Mouse (Mus musculus) liver, embryonic 12.5 days (tissue): ENCODE measurements around the gene Armc7. TPM values are rescaled to one million over a fixed set of nuclear protein-coding genes. Genes with fewer than 3 reads are reported as not detected.
A peak's percentile ranks its signal among the peaks of the same experiment; 100 is the strongest.

Source experiments
- ATAC-seq: fragments of 200-750 bp; cut with Nextera tagmentation; 2 replicates; pipeline ENCODE4 v1.8.0; 2017; ENCODE audit warnings: moderate number of reproducible peaks, mild to moderate bottlenecking, moderate library complexity
- H3K27ac ChIP-seq: fragments of 300-500 bp; sonication (generic); 2 replicates; pipeline ENCODE4 v1.5.1; 2016; ENCODE audit warnings: mild to moderate bottlenecking
- H3K27me3 ChIP-seq: fragments of 300-500 bp; sonication (generic); replicated peaks from 2 replicates; pipeline ENCODE4 v1.6.1; 2016; ENCODE audit warnings: mild to moderate bottlenecking, moderate library complexity
- H3K36me3 ChIP-seq: fragments of 300-500 bp; sonication (generic); 2 replicates; pipeline ENCODE4 v1.6.1; 2016; ENCODE audit warnings: mild to moderate bottlenecking, moderate library complexity
- H3K4me1 ChIP-seq: fragments of 300-500 bp; sonication (generic); 2 replicates; pipeline ENCODE4 v1.6.1; 2016
- H3K4me2 ChIP-seq: fragments of 300-500 bp; sonication (generic); 2 replicates; pipeline ENCODE4 v1.6.1; 2016; ENCODE audit warnings: mild to moderate bottlenecking, moderate library complexity
- H3K4me3 ChIP-seq: fragments of 300-500 bp; sonication (generic); 2 replicates; pipeline ENCODE4 v1.5.1; 2016; ENCODE audit warnings: mild to moderate bottlenecking, moderate library complexity
- H3K9ac ChIP-seq: fragments of 300-500 bp; sonication (generic); 2 replicates; pipeline ENCODE4 v1.6.1; 2016; ENCODE audit warnings: mild to moderate bottlenecking, moderate library complexity
- H3K9me3 ChIP-seq: fragments of 300-500 bp; sonication (generic); replicated peaks from 2 replicates; pipeline ENCODE4 v1.6.1; 2016; ENCODE audit warnings: mild to moderate bottlenecking, moderate library complexity
- WGBS: fragments of 180-500 bp; shearing (Covaris S2); methylation state at CpG from one replicate; pipeline ENCODE4 v1.1.7; 2016; ENCODE audit not compliant: insufficient replicate concordance; 5-methylcytosine and 5-hydroxymethylcytosine counted together
- polyA plus RNA-seq: library from polyadenylated mRNA; unstranded; fragments of >200 nt; fragmentation: Nextera tagmentation; extraction: Ambion mirVana; gene quantifications from 2 replicates; pipeline ENCODE4 v1.2.1, GENCODE M21; 2016

The Armc7 gene
- 4.0 and 4.2 TPM in 2 replicates for polyA plus RNA-seq

DNA sequence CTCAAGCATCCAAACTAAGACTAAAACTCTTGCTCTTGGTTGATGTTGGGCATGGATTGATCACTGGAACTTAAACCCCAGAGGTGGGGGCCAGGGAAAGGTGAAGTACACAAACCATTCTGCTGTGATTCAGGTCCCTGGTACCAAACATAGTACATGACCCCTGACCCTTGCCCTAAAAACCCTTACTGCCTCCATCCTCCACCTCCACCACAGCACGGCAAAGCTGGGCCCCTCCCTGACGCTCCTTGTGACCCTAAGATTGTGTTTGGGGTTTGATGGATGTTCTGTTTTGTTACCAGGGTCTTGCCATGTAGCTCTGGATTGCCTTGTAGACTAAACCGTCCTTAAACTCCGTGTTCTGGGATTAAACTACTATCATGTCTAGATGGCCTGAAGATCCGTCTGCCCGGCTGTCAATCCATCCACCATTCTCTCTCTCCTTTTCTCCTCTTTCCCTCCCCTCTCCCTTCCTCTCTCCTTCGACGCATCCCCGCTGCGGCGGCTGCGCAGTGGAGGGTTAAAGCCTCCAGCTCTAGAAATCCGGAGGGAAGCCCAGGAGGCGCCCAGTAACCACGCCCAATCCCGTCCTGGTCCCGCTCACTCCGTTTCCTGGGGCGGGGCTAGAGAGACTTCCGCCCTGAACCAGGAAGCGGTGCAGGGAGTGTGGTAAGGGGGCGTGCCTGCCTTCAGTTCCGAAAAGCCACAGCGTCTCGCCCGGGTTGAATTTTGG lies at the start of gene Armc7:
Gene Armc7, plus strand, starts transcription at position 643 of the 733 bp plus-strand sequence.
- Histone ChIP-seq H3K27me3 (no peaks in the 10 kb centered on the region), H3K9me3 (no peaks in the 10 kb centered on the region), H3K4me1 (peaks cover 42% of the 10 kb centered on the region), H3K4me2 (peak within 1 kb of the TSS; percentile 94), H3K4me3 (peak within 1 kb of the TSS; percentile 89), H3K9ac (peak within 1 kb of the TSS; percentile 82), H3K36me3 (peaks cover 4% of the 10 kb centered on the region), H3K27ac (peak within 1 kb of the TSS; percentile 84)
- WGBS = 3% methylated on average over 26 of the region's 26 CpGs
- peak; percentile 96 for ATAC-seq

DNA sequence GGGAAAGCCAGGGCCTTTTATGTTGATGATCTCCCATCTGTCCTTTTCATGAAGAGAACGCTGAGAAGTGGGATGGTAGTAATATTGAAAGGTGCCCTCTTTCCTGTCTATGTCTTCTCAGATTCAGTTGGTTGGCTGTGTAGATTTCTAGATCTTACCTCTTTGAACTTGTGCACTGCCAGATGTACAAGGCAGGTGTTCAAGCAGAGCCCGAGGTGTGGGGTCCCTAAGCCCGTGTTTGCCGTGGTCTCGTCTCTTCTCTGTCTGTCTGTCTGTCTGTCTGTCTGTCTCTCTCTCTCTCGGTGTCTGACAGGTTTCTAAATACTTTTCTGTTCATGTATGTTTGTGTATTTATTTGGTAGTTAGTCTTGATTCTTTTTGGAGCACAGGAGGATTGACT lies 49.8 kb upstream of the Armc7 start:
- WGBS = 74% methylated on average over 6 of the region's 6 CpGs
- no peak overlapping the region for H3K9ac ChIP-seq
- no peaks in the 10 kb centered on the region for H3K9me3 ChIP-seq
- ATAC-seq = no peak
- peaks cover 43% of the 10 kb centered on the region for H3K36me3 ChIP-seq
- no peak overlapping the region for H3K4me3 ChIP-seq
- no peaks in the 10 kb centered on the region for H3K27me3 ChIP-seq
- peaks cover 24% of the 10 kb centered on the region for H3K4me1 ChIP-seq
- H3K4me2 ChIP-seq = no peak overlapping the region
- H3K27ac ChIP-seq = no peak overlapping the region

GRCm38 (mm10) chr11:115427482-115428331 lies 47.8 kb upstream of the Armc7 start:
- H3K9ac ChIP-seq = peak overlapping the region; percentile 27; the same call in 1 of the 2 replicates

GRCm38 (mm10) chr11:115429307-115429706 lies 46.2 kb upstream of the Armc7 start:
- Histone ChIP-seq H3K4me2 (no peak overlapping the region), H3K9ac (no peak overlapping the region), H3K27ac (no peak overlapping the region), H3K27me3 (peaks cover 9% of the 10 kb centered on the region), H3K9me3 (no peaks in the 10 kb centered on the region), H3K36me3 (peaks cover 59% of the 10 kb centered on the region), H3K4me1 (peaks cover 10% of the 10 kb centered on the region; the same call in 1 of the 2 replicates), H3K4me3 (no peak overlapping the region)
- 79% methylated on average over 7 of the region's 7 CpGs for WGBS
- no peak for ATAC-seq

More at GRCm38 (mm10) chr11:115427482-115428331, 47.8 kb upstream of the Armc7 start:
- ATAC-seq = peak; percentile 42; the same call in 1 of the 2 replicates
- H3K27ac ChIP-seq = no peak overlapping the region
- no peaks in the 10 kb centered on the region for H3K27me3 ChIP-seq
- peaks cover 62% of the 10 kb centered on the region for H3K36me3 ChIP-seq
- no peaks in the 10 kb centered on the region for H3K9me3 ChIP-seq
- 39% methylated on average over 20 of the region's 20 CpGs for WGBS
- H3K4me3 ChIP-seq = no peak overlapping the region
- H3K4me2 ChIP-seq = peak overlapping the region; percentile 34; the same call in 1 of the 2 replicates
- H3K4me1 ChIP-seq = peaks cover 10% of the 10 kb centered on the region; the same call in 1 of the 2 replicates

- no peak overlapping the region for H3K4me3 ChIP-seq
- no peak overlapping the region for H3K4me2 ChIP-seq
- no peak overlapping the region for H3K9ac ChIP-seq
- 82% methylated on average over 6 of the region's 6 CpGs for WGBS
- ATAC-seq = no peak
- peaks cover 22% of the 10 kb centered on the region for H3K27me3 ChIP-seq
- peaks cover 13% of the 10 kb centered on the region for H3K4me1 ChIP-seq
- peaks cover 52% of the 10 kb centered on the region for H3K36me3 ChIP-seq
- H3K9me3 ChIP-seq = no peaks in the 10 kb centered on the region
- H3K27ac ChIP-seq = no peak overlapping the region
Observed at GRCm38 (mm10) chr11:115430561-115430960, 44.9 kb upstream of the Armc7 start.

DNA sequence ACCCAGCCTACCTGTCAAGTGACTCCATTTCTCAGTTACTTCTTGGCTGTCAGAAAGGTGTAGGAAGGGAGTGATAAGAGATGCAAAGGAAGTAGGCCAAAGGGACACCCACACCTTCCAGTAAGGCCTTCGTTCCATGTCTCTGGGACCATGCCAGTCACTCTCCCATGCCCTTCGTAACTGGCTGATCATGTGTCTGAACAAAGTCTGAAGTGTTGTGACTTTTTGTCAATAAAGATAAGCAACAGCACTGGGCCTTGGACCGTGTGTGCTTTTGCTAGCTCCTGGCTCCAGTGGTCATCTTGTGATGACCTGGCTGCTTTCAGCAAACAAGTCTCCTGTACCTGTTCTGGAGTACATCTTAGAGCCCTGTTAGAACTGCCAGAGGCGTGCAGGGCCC lies 42.7 kb upstream of the Armc7 start:
- no peak overlapping the region for H3K9ac ChIP-seq
- ATAC-seq = no peak
- 54% methylated on average over 4 of the region's 4 CpGs for WGBS
- H3K4me3 ChIP-seq = no peak overlapping the region
- H3K9me3 ChIP-seq = no peaks in the 10 kb centered on the region
- peaks cover 23% of the 10 kb centered on the region for H3K4me1 ChIP-seq
- H3K27ac ChIP-seq = no peak overlapping the region
- H3K27me3 ChIP-seq = peaks cover 44% of the 10 kb centered on the region
- no peak overlapping the region for H3K4me2 ChIP-seq
- H3K36me3 ChIP-seq = peaks cover 41% of the 10 kb centered on the region

- Histone ChIP-seq H3K27me3 (peaks cover 49% of the 10 kb centered on the region), H3K4me2 (no peak overlapping the region), H3K4me3 (no peak overlapping the region), H3K36me3 (peaks cover 41% of the 10 kb centered on the region), H3K27ac (no peak overlapping the region), H3K4me1 (peaks cover 22% of the 10 kb centered on the region), H3K9me3 (no peaks in the 10 kb centered on the region), H3K9ac (no peak overlapping the region)
- WGBS = 75% methylated on average over 6 of the region's 6 CpGs
- ATAC-seq = no peak
Observed at GRCm38 (mm10) chr11:115433342-115433741, 42.1 kb upstream of the Armc7 start.

DNA sequence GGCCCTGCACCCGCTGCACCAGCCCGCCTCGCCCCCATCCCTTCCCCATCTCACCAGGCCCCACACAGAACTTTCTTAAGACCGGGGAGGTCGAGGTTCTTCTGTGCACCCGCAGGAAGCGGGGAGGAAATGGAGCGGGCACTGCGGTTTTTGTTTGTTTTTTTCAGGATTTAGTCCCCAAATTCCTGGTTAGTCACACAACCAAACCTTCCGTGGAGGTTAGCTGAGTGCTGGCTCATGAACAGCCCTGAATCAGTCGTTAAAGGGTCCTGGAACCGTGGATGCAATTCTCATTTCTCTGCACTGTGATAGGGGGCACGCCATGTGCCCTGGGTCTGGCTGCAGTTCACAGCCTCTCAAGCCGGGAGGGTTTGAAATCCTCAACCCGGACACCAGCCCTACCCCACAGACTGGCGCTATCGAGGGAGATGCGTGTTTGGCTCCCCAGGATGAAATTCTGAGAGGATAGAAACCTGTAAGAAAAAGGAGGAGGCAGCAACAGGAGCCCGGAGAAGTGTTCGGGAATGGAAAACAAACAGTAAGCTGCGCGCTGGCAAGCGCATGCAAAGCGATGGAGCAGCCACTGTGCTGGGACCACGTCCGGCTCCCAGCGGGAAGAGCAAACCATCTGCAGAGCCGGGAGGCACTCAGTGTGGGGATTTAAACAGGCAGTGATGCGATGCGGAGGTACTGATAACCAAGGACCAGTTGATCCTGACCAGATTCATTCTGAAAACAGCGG lies 39.7 kb upstream of the Armc7 start:
- H3K27me3 ChIP-seq = peaks cover 61% of the 10 kb centered on the region
- peak overlapping the region; percentile 25 for H3K4me3 ChIP-seq
- peaks cover 22% of the 10 kb centered on the region for H3K4me1 ChIP-seq
- 5% methylated on average over 31 of the region's 31 CpGs for WGBS
- H3K36me3 ChIP-seq = peaks cover 18% of the 10 kb centered on the region
- H3K9ac ChIP-seq = peak overlapping the region; percentile 27; the same call in 1 of the 2 replicates
- H3K27ac ChIP-seq = no peak overlapping the region
- peak overlapping the region; percentile 50 for H3K4me2 ChIP-seq
- H3K9me3 ChIP-seq = peaks cover 4% of the 10 kb centered on the region; the same call in 1 of the 2 replicates
- no peak for ATAC-seq

- WGBS = 61% methylated on average over 5 of the region's 5 CpGs
Observed at GRCm38 (mm10) chr11:115437571-115438122, 37.8 kb upstream of the Armc7 start.

GRCm38 (mm10) chr11:115439326-115439725 lies 36.1 kb upstream of the Armc7 start:
- 81% methylated on average over 3 of the region's 3 CpGs for WGBS
- Histone ChIP-seq H3K9ac (no peak overlapping the region), H3K9me3 (peaks cover 4% of the 10 kb centered on the region; the same call in 1 of the 2 replicates), H3K4me2 (no peak overlapping the region), H3K27me3 (peaks cover 73% of the 10 kb centered on the region), H3K27ac (no peak overlapping the region), H3K4me1 (peaks cover 22% of the 10 kb centered on the region), H3K4me3 (no peak overlapping the region), H3K36me3 (no peaks in the 10 kb centered on the region)
- no peak for ATAC-seq

More at GRCm38 (mm10) chr11:115437571-115438122, 37.8 kb upstream of the Armc7 start:
- H3K36me3 ChIP-seq = no peaks in the 10 kb centered on the region
- no peak for ATAC-seq
- H3K27me3 ChIP-seq = peaks cover 78% of the 10 kb centered on the region
- no peak overlapping the region for H3K9ac ChIP-seq
- peaks cover 22% of the 10 kb centered on the region for H3K4me1 ChIP-seq
- H3K27ac ChIP-seq = no peak overlapping the region
- peaks cover 4% of the 10 kb centered on the region; the same call in 1 of the 2 replicates for H3K9me3 ChIP-seq
- H3K4me3 ChIP-seq = no peak overlapping the region
- H3K4me2 ChIP-seq = no peak overlapping the region

DNA sequence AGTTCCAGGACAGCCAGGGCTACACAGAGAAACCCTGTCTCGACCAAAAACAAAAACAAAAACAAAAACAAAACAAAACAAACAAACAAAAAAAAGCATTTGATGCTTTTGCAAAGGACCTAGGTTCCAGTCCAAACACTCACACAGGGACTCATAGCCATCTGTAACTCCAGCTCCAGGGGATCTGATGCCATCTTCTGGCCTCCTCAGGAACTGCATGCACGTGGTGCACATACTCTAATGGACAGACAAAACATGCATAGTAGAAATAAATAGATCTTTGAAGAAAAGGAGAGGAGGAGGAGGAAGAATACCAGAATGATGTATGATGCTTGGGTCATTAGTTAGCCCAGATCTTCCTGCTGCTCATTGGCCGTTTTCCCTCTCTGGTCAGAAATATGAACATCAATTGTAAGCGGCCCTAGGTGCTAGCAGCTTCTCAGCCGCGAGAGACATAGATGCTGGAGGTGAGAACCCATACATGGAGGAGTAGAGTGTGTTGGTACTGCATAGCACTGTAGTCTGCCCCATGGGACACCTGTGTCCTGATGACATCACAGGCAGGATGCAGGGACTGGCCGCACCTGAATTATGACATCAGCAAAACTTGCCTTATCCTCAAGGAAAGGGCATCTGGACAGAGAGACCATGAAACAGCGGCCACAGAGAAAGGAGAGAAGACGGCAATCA lies 35.4 kb upstream of the Armc7 start, which contains the start of gene Trim80:
Gene Trim80, plus strand, starts transcription at position 640 of the 690 bp plus-strand sequence.
- no peak for ATAC-seq
- 77% methylated on average over 9 of the region's 9 CpGs for WGBS
- Histone ChIP-seq H3K27ac (no peak within 1 kb of the TSS), H3K4me2 (no peak within 1 kb of the TSS), H3K36me3 (no peaks in the 10 kb centered on the region), H3K4me1 (peaks cover 22% of the 10 kb centered on the region), H3K27me3 (peaks cover 69% of the 10 kb centered on the region), H3K9me3 (peaks cover 4% of the 10 kb centered on the region; the same call in 1 of the 2 replicates), H3K9ac (no peak within 1 kb of the TSS), H3K4me3 (no peak within 1 kb of the TSS)
